Mouse (Mus musculus) heart, postnatal 0 days (tissue): ENCODE data around the gene Nudt15. TPM values are rescaled to one million over a fixed set of nuclear protein-coding genes. Genes with fewer than 3 reads are reported as not detected.

Source experiments
- ATAC-seq: fragments of 200-750 bp; cut with Nextera tagmentation; 2 replicates; pipeline ENCODE4 v1.8.0; 2017; ENCODE audit warnings: low read depth, moderate number of reproducible peaks, moderate library complexity; ENCODE audit not compliant: insufficient read depth
- DNase-seq: peaks from one replicate; pipeline ENCODE4 v3.0.0-alpha.2; 2016; ENCODE audit warnings: low spot score
- H3K27ac ChIP-seq: fragments of 300-500 bp; sonication (generic); 2 replicates; pipeline ENCODE4 v1.5.1; 2014; ENCODE audit warnings: low read depth, mild to moderate bottlenecking
- H3K27me3 ChIP-seq: fragments of 300-500 bp; sonication (generic); 2 replicates; pipeline ENCODE4 v1.6.1; 2014; ENCODE audit warnings: low read length, mixed read lengths; ENCODE audit not compliant: control insufficient read depth, insufficient read depth
- H3K36me3 ChIP-seq: fragments of 300-500 bp; sonication (generic); replicated peaks from 2 replicates; pipeline ENCODE4 v1.6.1; 2014; ENCODE audit warnings: low read length, mixed read lengths; ENCODE audit not compliant: control insufficient read depth, insufficient read depth
- H3K4me1 ChIP-seq: fragments of 300-500 bp; sonication (generic); 2 replicates; pipeline ENCODE4 v1.6.1; 2014; ENCODE audit warnings: antibody characterized with exemption; ENCODE audit not compliant: control insufficient read depth, insufficient read depth
- H3K4me2 ChIP-seq: fragments of 300-500 bp; sonication (generic); 2 replicates; pipeline ENCODE4 v1.6.1; 2014; ENCODE audit warnings: low read depth, mild to moderate bottlenecking, low read length, moderate library complexity
- H3K4me3 ChIP-seq: fragments of 300-500 bp; sonication (generic); 2 replicates; pipeline ENCODE4 v1.5.1; 2014; ENCODE audit warnings: low read depth, low read length
- H3K9ac ChIP-seq: fragments of 300-500 bp; sonication (generic); replicated peaks from 2 replicates; pipeline ENCODE4 v1.6.1; 2014; ENCODE audit warnings: low read depth, low read length, mixed read lengths
- H3K9me3 ChIP-seq: fragments of 300-500 bp; sonication (generic); replicated peaks from 2 replicates; pipeline ENCODE4 v1.6.1; 2016; ENCODE audit warnings: low read length; ENCODE audit not compliant: control insufficient read depth
- CTCF ChIP-seq: IDR thresholded peaks from 2 replicates; pipeline ENCODE4 v1.5.1; 2016; ENCODE audit warnings: antibody characterized with exemption, control low read depth, low read depth
- EP300 ChIP-seq: IDR thresholded peaks from 2 replicates; pipeline ENCODE4 v1.6.1; 2016; ENCODE audit warnings: antibody characterized with exemption, low read depth
- WGBS: fragments of 180-500 bp; shearing (Covaris S2); extraction: QIAGEN DNeasy Blood & Tissue Kit; methylation state at CpG from one replicate; pipeline ENCODE4 v1.1.7; 2014; 5-methylcytosine and 5-hydroxymethylcytosine counted together
- polyA plus RNA-seq: library from polyadenylated mRNA; unstranded; fragments of >200 nt; fragmentation: Nextera tagmentation; extraction: Ambion mirVana; gene quantifications from 2 replicates; pipeline ENCODE4 v1.2.1, GENCODE M21; 2015
- total RNA-seq: library from RNA; depleted of rRNA; stranded (reverse); fragments of >200 nt; gene quantifications from 2 replicates; pipeline ENCODE4 v1.2.3, GENCODE M21; 2014; ENCODE audit warnings: low replicate concordance

Nudt15 gene
- total and polyA plus RNA-seq, 2 experiments from 2014 or later: 1.8 to 4.7 TPM

DNA sequence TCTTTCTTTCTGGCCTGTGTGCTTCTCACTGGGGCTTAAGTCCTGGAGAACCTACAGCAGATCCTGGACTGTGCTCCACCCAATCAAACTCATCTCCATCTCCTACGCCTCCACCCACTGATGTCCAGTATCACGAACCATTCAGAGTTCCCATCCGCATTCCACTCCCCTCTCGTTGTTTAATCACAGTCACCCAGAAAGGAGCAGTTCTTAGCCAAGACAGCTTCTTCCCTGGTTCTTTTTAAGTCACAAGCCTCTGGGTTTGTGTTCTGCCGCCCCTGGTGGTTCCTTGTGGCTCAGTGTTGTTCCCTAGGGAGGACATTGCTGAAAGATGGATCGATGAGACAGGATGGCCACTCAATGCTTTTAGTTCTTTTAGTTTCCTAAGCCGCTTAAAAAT, 52.3 kb downstream of the Nudt15 start:
- TF ChIP-seq CTCF (no peak), EP300 (no peak)
- ATAC-seq: no peak
- no peak for DNase-seq
- H3K4me2 ChIP-seq: no peak overlapping the region
- H3K27me3 ChIP-seq: no peaks in the 10 kb centered on the region
- no peak overlapping the region for H3K9ac ChIP-seq
- H3K4me1 ChIP-seq: no peaks in the 10 kb centered on the region
- 61% methylated on average over 7 of the region's 7 CpGs for WGBS
- no peaks in the 10 kb centered on the region for H3K36me3 ChIP-seq
- H3K27ac ChIP-seq: no peak overlapping the region
- H3K4me3 ChIP-seq: no peak overlapping the region
- H3K9me3 ChIP-seq: no peaks in the 10 kb centered on the region

DNA sequence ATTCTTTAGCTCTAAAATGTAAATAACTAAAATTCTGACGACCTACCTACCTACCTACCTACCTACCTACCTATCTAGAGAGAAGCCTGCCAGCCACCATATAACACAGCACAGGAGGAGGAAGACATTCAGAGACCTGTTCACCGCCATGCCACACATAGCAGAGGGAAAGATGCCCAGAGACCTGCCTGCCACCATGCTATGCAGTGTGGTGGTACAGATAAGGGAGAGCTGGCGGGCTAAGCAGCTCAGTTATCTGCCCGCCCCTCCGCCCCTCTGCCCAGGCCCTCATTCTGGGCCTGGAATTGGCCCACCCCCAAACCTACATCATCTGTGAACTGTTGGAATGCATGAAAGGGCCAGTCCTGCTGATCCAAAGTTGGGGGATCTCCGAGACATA, 53.9 kb downstream of the Nudt15 start:
- Histone ChIP-seq H3K4me2 (no peak overlapping the region), H3K27me3 (no peaks in the 10 kb centered on the region), H3K9me3 (no peaks in the 10 kb centered on the region), H3K4me3 (no peak overlapping the region), H3K36me3 (no peaks in the 10 kb centered on the region), H3K4me1 (no peaks in the 10 kb centered on the region), H3K9ac (no peak overlapping the region), H3K27ac (no peak overlapping the region)
- ATAC-seq: peak; percentile 36; the same call in 1 of the 2 replicates
- no peak for TF ChIP-seq EP300
- TF ChIP-seq CTCF: no peak
- 40% methylated on average over 6 of the region's 6 CpGs for WGBS
- DNase-seq: no peak

DNA sequence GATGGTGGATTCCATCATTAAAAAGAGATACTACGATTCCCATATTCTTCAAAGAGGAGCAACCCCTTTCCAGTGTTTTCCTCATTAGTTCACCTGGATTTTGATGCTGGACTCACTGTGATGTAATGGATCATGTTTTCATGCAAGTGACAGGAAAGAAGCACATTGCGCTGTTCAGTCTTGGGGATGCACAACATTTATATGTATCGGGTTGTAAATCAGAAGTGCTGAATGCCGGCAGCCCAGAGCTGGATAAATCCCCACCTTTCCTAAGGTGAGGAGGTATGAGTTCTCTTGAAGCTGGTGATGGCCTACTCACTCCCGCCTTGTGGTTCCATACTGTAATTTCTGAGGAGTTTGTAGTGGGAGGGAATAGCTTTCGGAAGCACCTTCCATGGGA, 54.7 kb downstream of the Nudt15 start:
- WGBS: 89% methylated on average over 6 of the region's 6 CpGs
- H3K4me3 ChIP-seq: no peak overlapping the region
- DNase-seq (no peak), ATAC-seq (no peak)
- no peaks in the 10 kb centered on the region for H3K9me3 ChIP-seq
- no peak overlapping the region for H3K9ac ChIP-seq
- no peaks in the 10 kb centered on the region for H3K36me3 ChIP-seq
- no peak overlapping the region for H3K4me2 ChIP-seq
- H3K4me1 ChIP-seq: no peaks in the 10 kb centered on the region
- no peaks in the 10 kb centered on the region for H3K27me3 ChIP-seq
- H3K27ac ChIP-seq: no peak overlapping the region
- TF ChIP-seq EP300: no peak
- no peak for TF ChIP-seq CTCF

DNA sequence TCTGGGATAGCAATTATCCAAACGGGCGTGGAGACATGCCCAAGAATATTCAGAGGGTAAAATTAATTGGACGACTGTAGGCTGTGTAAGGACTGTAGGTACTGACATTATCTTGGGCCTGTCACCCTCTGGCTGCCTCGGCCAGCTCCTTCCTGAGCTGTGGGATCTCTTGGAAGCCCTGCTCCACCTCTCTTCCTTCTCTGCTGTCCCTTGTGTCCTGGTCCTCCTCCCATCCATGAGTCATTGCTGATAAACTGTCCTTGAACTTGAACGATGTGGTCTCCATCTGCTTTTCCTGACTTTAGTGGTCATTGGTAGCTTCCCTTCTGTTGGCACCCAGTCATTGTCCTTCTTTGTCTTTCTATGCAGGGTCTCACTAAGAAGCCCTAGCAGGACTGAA, 61.4 kb downstream of the Nudt15 start:
- H3K9ac ChIP-seq: no peak overlapping the region
- H3K27ac ChIP-seq: no peak overlapping the region
- H3K9me3 ChIP-seq: no peaks in the 10 kb centered on the region
- no peak; the same call in 1 of the 2 replicates for ATAC-seq
- H3K4me3 ChIP-seq: no peak overlapping the region
- TF ChIP-seq CTCF: no peak
- no peak for TF ChIP-seq EP300
- no peak overlapping the region for H3K4me2 ChIP-seq
- H3K4me1 ChIP-seq: no peaks in the 10 kb centered on the region
- WGBS: 31% methylated on average over 5 of the region's 5 CpGs
- DNase-seq: no peak
- H3K36me3 ChIP-seq: no peaks in the 10 kb centered on the region
- H3K27me3 ChIP-seq: no peaks in the 10 kb centered on the region

DNA sequence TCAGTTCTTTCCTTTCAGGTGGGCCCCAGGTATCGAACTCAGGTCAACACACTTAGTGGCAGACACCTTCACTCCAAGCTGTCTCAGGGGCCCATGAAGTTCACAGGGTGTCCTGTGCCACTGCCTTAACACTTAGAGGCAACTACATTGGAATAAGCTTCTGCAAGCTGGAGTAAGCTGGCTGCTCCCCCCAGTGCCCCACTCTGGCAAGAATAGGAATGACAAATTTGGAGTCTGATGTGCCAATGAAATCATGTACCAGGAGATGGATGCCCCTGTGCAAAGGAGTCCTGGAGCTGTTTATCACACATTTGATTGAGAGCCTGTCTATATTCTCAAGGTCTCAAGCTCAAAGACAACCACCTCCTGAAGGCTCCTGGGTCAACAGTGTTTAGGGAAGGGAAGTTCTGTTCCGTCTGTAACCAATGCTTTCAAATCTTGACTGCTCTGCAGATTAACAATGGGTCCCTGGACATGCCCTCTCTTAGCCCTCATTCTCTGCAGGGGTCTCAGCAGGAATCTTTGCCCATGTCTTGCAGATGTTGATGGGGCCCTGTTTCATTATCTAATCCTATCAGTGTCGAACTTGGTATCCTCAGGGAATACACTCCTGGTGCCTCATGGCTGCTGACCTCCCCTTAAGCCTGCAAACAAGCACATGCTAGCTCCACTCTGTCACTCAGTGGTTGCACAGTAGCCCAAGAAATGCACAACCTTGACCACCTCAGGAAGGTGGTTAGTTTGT, 63.5 kb downstream of the Nudt15 start:
- Histone ChIP-seq H3K4me3 (no peak overlapping the region), H3K27ac (no peak overlapping the region), H3K4me2 (no peak overlapping the region), H3K36me3 (no peaks in the 10 kb centered on the region), H3K9ac (no peak overlapping the region), H3K27me3 (no peaks in the 10 kb centered on the region), H3K9me3 (no peaks in the 10 kb centered on the region), H3K4me1 (no peaks in the 10 kb centered on the region)
- TF ChIP-seq CTCF: 0 out of 2 replicates have a peak, but pooled peaks have one; percentile 4
- no peak for TF ChIP-seq EP300
- WGBS: 77% methylated on average over 3 of the region's 3 CpGs
- DNase-seq (no peak), ATAC-seq (no peak)

DNA sequence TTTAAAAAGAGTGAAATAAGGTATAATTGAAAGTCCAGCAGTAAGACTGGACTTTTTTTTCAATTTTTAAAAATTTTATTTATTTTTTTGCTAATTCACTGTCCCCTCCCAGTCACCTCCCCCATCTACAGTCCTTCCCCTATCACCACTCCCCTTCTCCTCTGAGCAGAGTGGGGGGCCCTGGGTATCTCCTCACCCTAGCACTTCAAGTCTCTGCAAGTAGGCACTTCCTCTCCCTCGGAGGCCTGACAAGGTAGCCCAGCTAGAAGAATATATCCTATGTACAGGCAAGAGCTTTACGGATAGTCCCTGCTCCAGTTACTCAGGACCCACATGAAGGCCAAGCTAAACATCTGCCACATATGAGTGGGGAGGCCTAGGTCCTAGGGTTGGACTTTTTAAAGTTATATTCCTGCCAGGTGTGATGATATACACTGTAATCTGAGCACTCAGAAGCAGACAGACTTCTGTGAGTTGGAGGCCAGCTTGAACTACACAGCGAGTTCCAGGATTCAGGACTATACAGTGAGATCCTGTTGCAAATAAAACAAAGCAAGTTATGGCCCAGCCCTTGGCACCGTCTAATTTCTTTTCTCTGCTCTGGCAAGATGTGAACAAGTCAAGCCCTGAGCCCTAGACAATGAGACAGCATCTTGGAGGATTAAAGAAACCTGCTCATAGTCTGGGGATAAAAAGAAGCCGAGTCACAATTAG, 64.4 kb downstream of the Nudt15 start:
- no peaks in the 10 kb centered on the region for H3K4me1 ChIP-seq
- 80% methylated on average over 5 of the region's 5 CpGs for WGBS

More for the DNA sequence above, 64.4 kb downstream of the Nudt15 start:
- no peak overlapping the region for H3K27ac ChIP-seq
- ATAC-seq: no peak
- TF ChIP-seq CTCF: no peak
- no peak for TF ChIP-seq EP300
- H3K4me3 ChIP-seq: no peak overlapping the region
- H3K9ac ChIP-seq: no peak overlapping the region
- H3K9me3 ChIP-seq: no peaks in the 10 kb centered on the region
- no peaks in the 10 kb centered on the region for H3K36me3 ChIP-seq
- no peak for DNase-seq
- H3K27me3 ChIP-seq: no peaks in the 10 kb centered on the region
- no peak overlapping the region for H3K4me2 ChIP-seq
